7 mouse cellular contexts compared by ENCODE assay signal in genomic region chr11:106577624-106578355, GRCm38 (mm10). TPM values are rescaled to one million over a fixed set of nuclear protein-coding genes. Genes with fewer than 3 reads are reported as not detected.
DNase-seq lines count a peak whose midpoint lies in the region; ATAC-seq and TF ChIP-seq lines count a peak whose summit lies in the region.
"Not testable (repeated sequence)": the region's sequence is repeated elsewhere in the genome, so short reads cannot be mapped to it uniquely, and the experiment has no call there.

No protein-coding gene starts in this region.

- ATAC-seq in liver, postnatal 0 days: not testable (repeated sequence)

- not testable (repeated sequence) for H3K9ac ChIP-seq in CH12.LX (ENCODE audit: insufficient read depth, low read depth); MEL (ENCODE audit: control insufficient read depth, low read depth, low read length, poor library complexity, severe bottlenecking); liver, adult 2 months (ENCODE audit: low read depth, low read length); liver, postnatal 0 days (replicated peaks)

- not testable (repeated sequence) for H3K4me2 ChIP-seq in CH12.LX (ENCODE audit: insufficient read depth, low read depth, poor library complexity, severe bottlenecking); liver, postnatal 0 days (ENCODE audit: low read depth, low read length)

- DNase-seq in CH12.LX (ENCODE audit: extremely low read depth); liver, postnatal 0 days: not testable (repeated sequence)
- peak; percentile 35 for DNase-seq in MEL (ENCODE audit: low read depth, low spot score)
- peak; percentile 63 for DNase-seq in induced T-regulatory cell, adult 2 months (ENCODE audit: low read depth)
- peak; percentile 58 for DNase-seq in liver, adult 2 months (ENCODE audit: extremely low read depth, low read depth, low spot score)

- TF ChIP-seq POLR2A in CH12.LX (IDR thresholded peaks at IDR 0.05; ENCODE audit: low read depth, low read length); MEL (IDR thresholded peaks at IDR 0.05; ENCODE audit: control insufficient read depth in 1 of 2, insufficient read depth in 1 of 2, low read depth in 1 of 2, low read length in 2 of 2, poor library complexity in 1 of 2); liver, adult 2 months (IDR thresholded peaks at IDR 0.05; ENCODE audit: extremely low read depth, insufficient read depth, low read length); testis, adult 2 months (IDR thresholded peaks at IDR 0.05; ENCODE audit: control insufficient read depth, low read depth, low read length): not testable (repeated sequence)

- in situ Hi-C loops in CH12.LX (cut with MboI; ENCODE audit: low pct_ligation_motif_present, low pct_unique_long_range_greater_than_20kb, low sequenced_read_pairs): not testable (repeated sequence)

- H3K4me3 ChIP-seq in CH12.LX (replicated peaks in 1 of 3; ENCODE audit: low read depth in 2 of 3, low read length in 2 of 3, poor library complexity in 1 of 3); MEL (ENCODE audit: control insufficient read depth in 1 of 2, insufficient read depth in 1 of 2, low read depth in 2 of 2, low read length in 2 of 2); brown adipose tissue, adult 24 weeks (ENCODE audit: insufficient read depth, low read depth, low read length); liver, adult 2 months (ENCODE audit: insufficient read depth, low read depth, low read length); liver, postnatal 0 days (ENCODE audit: low read depth, low read length): not testable (repeated sequence)
- peak overlapping the region; percentile 76 for H3K4me3 ChIP-seq in testis, adult 2 months (ENCODE audit: control insufficient read depth, low read depth, low read length)

- not testable (repeated sequence) for TF ChIP-seq CTCF in CH12.LX (conservative IDR thresholded peaks at IDR 0.05 in 1 of 2, IDR thresholded peaks at IDR 0.05 in 1 of 2; ENCODE audit: low read depth in 2 of 2, low read length in 2 of 2); MEL (IDR thresholded peaks at IDR 0.05 in 2 of 3, conservative IDR thresholded peaks at IDR 0.05 in 1 of 3; ENCODE audit: control insufficient read depth in 1 of 3, insufficient read depth in 1 of 3, low read depth in 2 of 3, low read length in 3 of 3, poor library complexity in 1 of 3, severe bottlenecking in 1 of 3); liver, adult 2 months (IDR thresholded peaks at IDR 0.05; ENCODE audit: low read depth, low read length); liver, postnatal 0 days (IDR thresholded peaks at IDR 0.05; ENCODE audit: low read depth); testis, adult 2 months (IDR thresholded peaks at IDR 0.05; ENCODE audit: control insufficient read depth, insufficient read depth, insufficient replicate concordance, low read depth, low read length)

- dilution Hi-C loops in CH12.LX (cut with MboI; ENCODE audit: extremely low pct_ligation_motif_present, extremely low pct_unique_long_range_greater_than_20kb, low sequenced_read_pairs): not testable (repeated sequence)

- 78% methylated on average over 10 of the region's 10 CpGs for WGBS in liver, adult 2 months
- WGBS in liver, postnatal 0 days (ENCODE audit: insufficient replicate concordance): 82% methylated on average over 10 of the region's 10 CpGs

- H3K27me3 ChIP-seq in CH12.LX (replicated peaks); MEL (ENCODE audit: control insufficient read depth in 1 of 2, insufficient read depth in 2 of 2, low read length in 2 of 2); liver, adult 2 months (ENCODE audit: control insufficient read depth, insufficient read depth, low read length); liver, postnatal 0 days (ENCODE audit: insufficient read depth, low read length); testis, adult 2 months (ENCODE audit: control insufficient read depth, insufficient read depth, low read length): not testable (repeated sequence)

- not testable (repeated sequence) for H3K36me3 ChIP-seq in CH12.LX (replicated peaks in 1 of 2; ENCODE audit: control insufficient read depth in 1 of 2, insufficient read depth in 1 of 2, low read length in 1 of 2); MEL (ENCODE audit: control insufficient read depth in 1 of 2, insufficient read depth in 2 of 2, low read length in 2 of 2); liver, adult 2 months (ENCODE audit: control insufficient read depth, insufficient read depth, low read length); liver, postnatal 0 days (replicated peaks; ENCODE audit: insufficient read depth, low read length); testis, adult 2 months (ENCODE audit: control insufficient read depth, insufficient read depth, low read length)

- not testable (repeated sequence) for H3K9me3 ChIP-seq in CH12.LX (replicated peaks; ENCODE audit: low read length); MEL (replicated peaks; ENCODE audit: insufficient read depth, low read length); liver, postnatal 0 days (ENCODE audit: low read length)

- H3K4me1 ChIP-seq in CH12.LX (ENCODE audit: control insufficient read depth in 1 of 2, insufficient read depth in 2 of 2); MEL (ENCODE audit: control insufficient read depth in 1 of 2, insufficient read depth in 2 of 2, low read length in 2 of 2); testis, adult 2 months (ENCODE audit: control insufficient read depth, insufficient read depth, low read length): not testable (repeated sequence)
- H3K4me1 ChIP-seq in brown adipose tissue, adult 24 weeks (ENCODE audit: control insufficient read depth, insufficient read depth, insufficient read length, low read length): peaks cover 43% of the 10 kb centered on the region
- peaks cover 28% of the 10 kb centered on the region for H3K4me1 ChIP-seq in liver, adult 2 months (ENCODE audit: control insufficient read depth, insufficient read depth, low read length)
- H3K4me1 ChIP-seq in liver, postnatal 0 days (ENCODE audit: insufficient read depth): peaks cover 24% of the 10 kb centered on the region

- H3K27ac ChIP-seq in CH12.LX (ENCODE audit: insufficient read depth, low read depth); MEL (ENCODE audit: control insufficient read depth, low read depth, low read length); testis, adult 2 months (ENCODE audit: control insufficient read depth, insufficient read depth, low read depth, low read length): not testable (repeated sequence)
- H3K27ac ChIP-seq in brown adipose tissue, adult 24 weeks (replicated peaks; ENCODE audit: low read depth, low read length): 0 out of 2 replicates have a peak overlapping the region, but pooled peaks have one; percentile 15
- peak overlapping the region; percentile 13; the same call in 1 of the 2 replicates for H3K27ac ChIP-seq in liver, adult 2 months (replicated peaks; ENCODE audit: insufficient read depth, low read depth, low read length)
- peak overlapping the region; percentile 97; the same call in 1 of the 2 replicates for H3K27ac ChIP-seq in liver, postnatal 0 days (ENCODE audit: low read depth)

- not testable (repeated sequence) for TF ChIP-seq RAD21 in CH12.LX (IDR thresholded peaks at IDR 0.05; ENCODE audit: low read depth, low read length); MEL (IDR thresholded peaks at IDR 0.05; ENCODE audit: low read depth, low read length)

- not testable (repeated sequence) for TF ChIP-seq EP300 in CH12.LX (IDR thresholded peaks at IDR 0.05; ENCODE audit: low read length); MEL (IDR thresholded peaks at IDR 0.05; ENCODE audit: low read depth in 1 of 2, low read length in 2 of 2); liver, postnatal 0 days (IDR thresholded peaks at IDR 0.05; ENCODE audit: low read depth)

- not testable (repeated sequence) for H3K79me2 ChIP-seq in CH12.LX (replicated peaks; ENCODE audit: control insufficient read depth, extremely low read depth, insufficient read depth, poor library complexity, severe bottlenecking); MEL (ENCODE audit: control insufficient read depth, insufficient read depth, low read length, poor library complexity)
- H3K79me2 ChIP-seq in liver, adult 2 months (ENCODE audit: control insufficient read depth, insufficient read depth, low read length): peaks cover 35% of the 10 kb centered on the region; the same call in 1 of the 2 replicates

TF ChIP-seq in CH12.LX, 34 proteins besides CTCF, POLR2A, EP300 and RAD21:
- 0 out of 2 replicates have a peak, but pooled peaks have one; percentile 4 for TF ChIP-seq ZNF384 (IDR thresholded peaks at IDR 0.05; ENCODE audit: low read depth, low read length)

TF ChIP-seq in MEL, 35 proteins besides CTCF, POLR2A, EP300 and RAD21:
- TF ChIP-seq GATA1 (IDR thresholded peaks at IDR 0.05; ENCODE audit: low read depth, low read length): peak; percentile 63
- TF ChIP-seq ZNF384 (IDR thresholded peaks at IDR 0.05; ENCODE audit: low read depth, low read length): peak; percentile 97
- TF ChIP-seq RCOR1 (IDR thresholded peaks at IDR 0.05; ENCODE audit: low read depth, low read length): peak; percentile 89

RNA-seq across cellular contexts. Expression of gene Tex2, which starts 35.4 kb away (rescaled TPM):
- 5.0 and 6.2 TPM in 2 replicates for total RNA-seq in CH12.LX (2012; rRNA removed)
- 3.9 and 4.5 TPM in 2 replicates for total RNA-seq in CH12.LX (2014; rRNA removed)
- polyA plus RNA-seq in CH12.LX (2012; ENCODE audit: insufficient read length, low read depth): 3.9 and 4.0 TPM in 2 replicates
- 21.9 and 24.8 TPM in 2 replicates for total RNA-seq in MEL (2012; rRNA removed)
- 10 to 100 TPM in 1 of 2 experiments, not detected in 1; 13.7 TPM for polyA plus RNA-seq in MEL (2012; ENCODE audit: insufficient read depth in 1 of 2, insufficient read length in 2 of 2, low read depth in 1 of 2, low replicate concordance in 2 of 2, missing spikeins in 1 of 2)
- 32.8 and 33.5 TPM in 2 replicates for polyA plus RNA-seq in brown adipose tissue, adult 24 weeks (2012; ENCODE audit: insufficient read depth, insufficient read length, missing spikeins)
- total RNA-seq in liver, adult 2 months (2014; rRNA removed): 60.4 and 63.4 TPM in 2 replicates
- polyA plus RNA-seq in liver, adult 2 months (2012; rRNA removed): 45.3 and 49.7 TPM in 2 replicates
- 9.9 and 11.3 TPM in 2 replicates for polyA plus RNA-seq in liver, postnatal 0 days (2015; fragmentation: Nextera tagmentation; extraction: Ambion mirVana)
- 234 and 256 TPM in 2 replicates for polyA plus RNA-seq in testis, adult 2 months (2012; rRNA removed)
